Mouse (Mus musculus) spleen, adult 18-20 months (tissue): ENCODE measurements around the gene Tex33.

ENCODE experiments used
- DNase-seq, 2 experiments: peaks; one replicate each; pipeline ENCODE4 v3.0.0; 2022; ENCODE audit warnings: mixed read lengths in 2 of 2

Tex33 gene

DNA sequence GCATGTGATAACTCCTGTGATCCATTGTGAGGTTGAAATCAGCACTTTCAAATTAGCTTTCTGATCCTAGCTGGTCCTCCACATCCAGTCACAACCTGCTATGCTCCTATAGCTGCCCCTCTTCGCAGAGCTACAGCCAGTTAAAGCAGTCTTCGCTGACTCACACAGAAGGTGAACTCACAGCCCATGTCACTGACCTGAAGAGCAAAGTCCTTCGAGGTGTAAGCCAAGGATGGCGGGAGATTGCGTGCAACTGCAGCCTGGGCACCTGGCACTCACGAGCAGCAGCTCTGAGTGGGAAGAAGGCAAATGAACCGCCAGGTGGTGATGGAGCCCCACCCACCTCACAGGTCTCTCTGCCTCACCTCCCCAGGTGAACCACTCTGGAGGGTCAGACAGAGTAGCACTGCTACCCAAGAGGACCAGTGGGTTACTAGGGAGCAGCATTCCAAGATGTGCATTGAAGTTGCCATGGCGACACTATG, at the start of gene Tex33:
TSS of gene Tex33 (minus strand) at position 435 of the 485 bp plus-strand sequence.
- DNase-seq = no peak

GRCm38 (mm10) chr15:78443857-78444256, 48.1 kb upstream of the Tex33 start:
- no peak for DNase-seq

- no peak for DNase-seq
Observed at GRCm38 (mm10) chr15:78442231-78442630, 46.5 kb upstream of the Tex33 start.

DNA sequence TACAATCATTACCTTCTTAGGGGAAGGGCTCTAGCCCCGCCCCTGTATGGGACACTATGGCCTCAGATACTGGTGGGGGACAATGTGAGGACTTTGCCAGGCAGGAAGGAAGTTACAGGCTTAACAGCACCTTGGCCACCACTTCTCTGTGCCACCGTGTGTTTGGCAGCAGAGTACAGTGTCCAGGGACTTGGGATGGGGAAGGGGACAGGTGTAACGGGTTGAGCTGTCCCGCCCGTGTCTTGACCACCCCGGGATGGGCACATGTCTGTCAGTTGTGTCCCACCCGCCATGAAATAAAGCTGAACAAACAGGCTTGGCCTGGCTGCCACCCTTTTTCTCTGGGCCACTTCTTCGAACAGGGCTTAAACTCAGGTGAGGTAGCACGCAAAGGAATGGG, 43.3 kb upstream of the Tex33 start:
- DNase-seq = no peak

DNA sequence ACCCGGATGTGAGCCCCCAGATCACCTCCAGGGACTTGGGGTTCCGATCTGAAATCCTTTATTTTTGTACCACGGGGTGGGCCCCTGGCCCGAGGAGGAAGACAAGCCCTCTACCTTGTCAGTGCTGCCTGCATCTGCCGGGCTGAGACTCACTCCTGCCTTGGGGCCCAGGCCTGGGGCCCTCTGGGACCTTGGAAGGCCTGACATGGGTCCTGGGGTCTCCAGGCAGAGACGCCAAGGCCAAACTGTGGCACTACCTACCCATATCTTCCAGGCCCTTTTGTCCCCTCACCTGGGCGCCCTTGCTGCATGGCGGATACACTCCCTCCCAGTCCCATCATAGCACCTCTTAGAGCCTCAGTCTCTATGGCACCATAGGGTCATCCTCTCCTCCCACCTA, 42.8 kb upstream of the Tex33 start:
- DNase-seq = no peak

DNA sequence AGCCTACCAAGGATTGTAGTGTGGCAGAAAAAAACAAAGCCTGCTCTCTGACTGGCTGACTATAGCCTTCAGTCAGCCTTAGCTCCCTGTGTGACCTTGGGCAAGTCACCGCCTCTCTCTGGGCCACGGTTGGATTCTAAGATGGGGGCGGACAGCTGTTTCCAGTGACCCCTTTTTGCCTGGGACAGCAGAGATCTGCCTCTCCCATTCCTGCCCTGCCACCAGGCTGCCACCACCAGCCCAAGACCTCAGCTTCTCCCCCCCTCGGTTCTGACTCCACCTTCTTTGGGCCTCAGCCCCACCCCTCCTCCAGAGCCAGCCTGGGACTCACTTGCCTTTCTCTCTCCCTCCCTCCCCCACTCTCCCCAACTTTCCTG, 42.3 kb upstream of the Tex33 start:
- DNase-seq = no peak

DNA sequence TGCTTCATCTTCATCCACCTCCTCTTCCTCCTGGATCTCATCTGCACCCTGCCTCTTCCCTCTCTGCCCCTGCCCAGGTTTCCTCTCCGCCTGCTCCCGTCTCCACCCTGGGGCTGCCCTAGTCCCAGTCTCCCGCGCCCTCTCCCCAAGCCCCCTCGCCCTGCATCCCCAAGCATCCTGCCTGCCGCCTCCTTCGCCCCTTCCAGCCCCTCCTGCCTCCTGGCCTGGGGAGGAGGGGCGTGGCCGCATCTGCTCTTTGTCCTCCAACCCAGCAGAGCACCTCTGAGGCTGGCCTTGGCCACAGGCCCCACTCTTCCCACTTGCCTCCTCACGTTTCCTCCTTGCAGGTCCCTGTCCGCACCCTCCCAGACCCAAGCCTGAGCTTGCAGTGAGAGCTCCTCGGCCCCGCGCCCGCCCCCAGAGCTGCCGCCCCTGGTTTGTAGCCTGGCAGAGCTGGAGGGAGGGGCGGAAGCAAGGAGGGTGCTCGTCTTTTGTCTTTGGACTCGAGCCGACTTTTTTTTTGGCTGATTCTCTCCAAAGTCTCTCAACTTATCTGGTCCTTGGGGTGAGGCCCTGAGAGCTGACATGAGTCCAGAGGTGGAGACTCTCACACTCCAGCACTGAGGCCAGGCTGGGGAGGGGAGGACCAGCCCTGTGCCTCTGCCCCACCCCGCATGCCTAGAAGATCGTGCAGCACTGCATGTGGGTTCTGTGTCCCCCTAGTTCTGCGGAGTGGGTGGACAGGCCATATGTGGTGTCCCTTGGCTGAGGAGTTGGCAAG, 41.7 kb upstream of the Tex33 start:
- DNase-seq = no peak

GRCm38 (mm10) chr15:78436380-78437192, 40.9 kb upstream of the Tex33 start:
- peak; percentile 31 to 38 for DNase-seq

GRCm38 (mm10) chr15:78435681-78436080, 40.0 kb upstream of the Tex33 start:
- DNase-seq = no peak

GRCm38 (mm10) chr15:78434896-78435520, 39.3 kb upstream of the Tex33 start:
- DNase-seq = no peak

DNA sequence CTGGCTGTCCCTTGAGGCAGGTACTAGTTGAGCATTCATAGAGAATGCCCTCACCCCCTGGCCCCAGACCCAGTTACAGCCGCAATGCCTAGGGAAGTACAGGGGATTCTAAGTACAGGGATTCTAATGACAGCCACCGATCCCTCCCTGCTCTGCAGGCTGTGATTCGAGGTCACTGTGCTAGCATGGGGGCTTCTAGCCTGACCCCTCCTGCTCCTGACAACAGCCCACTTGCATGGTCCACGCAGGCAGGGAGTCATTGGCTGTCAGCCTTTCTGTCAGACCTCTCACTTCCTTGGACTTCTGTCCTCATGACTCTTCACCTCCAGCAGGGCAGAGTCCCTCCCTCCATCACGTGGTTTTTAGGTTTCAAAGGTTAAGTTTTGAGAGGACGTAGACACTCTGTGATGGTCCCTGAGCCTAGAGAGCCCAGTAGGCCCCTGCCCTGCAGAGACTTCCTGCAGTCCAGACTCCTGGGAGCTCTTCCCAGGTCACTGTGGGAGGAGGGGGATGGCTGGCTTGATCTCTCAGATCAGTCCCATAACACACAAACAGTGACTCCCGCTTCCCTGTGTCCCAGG, 35.9 kb upstream of the Tex33 start:
- no peak for DNase-seq

- no peak for DNase-seq
Observed at GRCm38 (mm10) chr15:78430874-78431273, 35.2 kb upstream of the Tex33 start.

- DNase-seq = no peak
Observed at GRCm38 (mm10) chr15:78429871-78430622, 34.3 kb upstream of the Tex33 start.

GRCm38 (mm10) chr15:78429139-78429459, 33.4 kb upstream of the Tex33 start:
- DNase-seq = no peak

DNA sequence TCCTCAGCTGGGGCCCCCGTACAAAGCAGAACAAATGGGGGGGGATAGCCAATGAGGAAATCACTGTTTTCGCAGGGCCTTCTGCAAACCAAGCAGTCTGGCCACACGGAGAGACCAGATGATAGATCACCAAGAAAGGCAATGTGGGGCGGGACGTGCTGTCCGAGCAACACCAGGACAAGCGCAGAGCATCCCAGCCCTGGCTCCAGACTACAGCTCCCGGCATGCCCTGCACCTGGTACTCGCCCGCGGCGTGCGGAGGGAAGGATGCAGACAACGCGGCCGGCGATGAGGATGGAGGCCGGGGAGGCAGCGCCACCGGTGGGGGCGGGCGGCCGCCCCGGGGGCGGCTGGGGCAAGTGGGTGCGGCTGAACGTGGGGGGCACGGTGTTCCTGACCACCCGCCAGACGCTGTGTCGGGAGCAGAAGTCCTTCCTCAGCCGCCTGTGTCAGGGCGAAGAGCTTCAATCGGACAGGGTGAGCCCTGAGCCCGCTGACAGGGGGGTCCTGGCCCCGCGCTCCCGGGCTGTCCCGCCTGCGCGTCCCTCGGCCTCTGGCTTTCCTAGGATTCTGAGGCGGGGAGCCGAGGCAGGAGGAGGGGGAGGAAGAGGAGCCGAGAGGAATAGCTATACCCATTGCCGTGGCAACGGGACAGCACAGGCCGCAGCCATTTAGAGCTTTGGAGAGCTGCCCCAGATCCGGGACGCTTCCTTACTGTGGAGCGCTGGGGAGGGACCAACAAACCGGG, 32.9 kb upstream of the Tex33 start, which contains the start of gene Kctd17:
TSS of gene Kctd17 (plus strand) at position 174 of the 748 bp plus-strand sequence.
- peak in 1 of 2 experiments; percentile 37 for DNase-seq

DNA sequence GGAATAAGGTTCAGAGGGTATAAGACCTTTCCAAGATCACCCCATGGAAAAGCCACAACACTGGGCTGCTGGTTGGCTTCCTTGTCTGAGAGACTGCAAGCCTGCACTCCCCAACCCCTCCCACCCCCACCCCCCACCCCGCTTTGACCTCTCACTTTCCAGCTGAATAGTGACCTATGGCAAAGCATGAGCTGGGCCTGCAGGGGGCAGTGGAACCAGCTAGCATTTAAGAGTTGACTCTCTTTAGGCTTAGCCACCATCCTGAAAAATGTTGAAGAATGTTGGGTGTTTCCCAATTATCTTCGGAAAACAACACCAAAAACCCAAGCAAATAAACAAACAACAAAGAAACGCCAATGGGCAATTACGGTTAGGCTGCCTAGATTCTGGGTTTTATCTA, 29.5 kb upstream of the Tex33 start:
- DNase-seq = no peak

GRCm38 (mm10) chr15:78424507-78424906, 28.8 kb upstream of the Tex33 start:
- no peak for DNase-seq

GRCm38 (mm10) chr15:78422046-78422956, 26.6 kb upstream of the Tex33 start:
- peak; percentile 63 to 83 for DNase-seq

- no peak for DNase-seq
Observed at GRCm38 (mm10) chr15:78420395-78420794, 24.7 kb upstream of the Tex33 start.

GRCm38 (mm10) chr15:78416937-78417336, 21.2 kb upstream of the Tex33 start:
- no peak for DNase-seq
